Mouse (Mus musculus) liver, embryonic 11.5 days (tissue): ENCODE measurements around the gene Tmem238. TPM values are rescaled to one million over a fixed set of nuclear protein-coding genes. Genes with fewer than 3 reads are reported as not detected.
"Not testable (repeated sequence)": the region's sequence is repeated elsewhere in the genome, so short reads cannot be mapped to it uniquely, and the experiment has no call there.

ENCODE experiments used
- ATAC-seq: fragments of 200-750 bp; cut with Nextera tagmentation; replicated peaks from 2 replicates; pipeline ENCODE4 v1.8.0; 2017; ENCODE audit warnings: moderate number of reproducible peaks, mild to moderate bottlenecking, moderate TSS enrichment, moderate library complexity; ENCODE audit not compliant: low FRiP score
- DNase-seq: peaks from one replicate; pipeline ENCODE4 v3.0.0-alpha.2; 2017; ENCODE audit warnings: low spot score
- H3K27ac ChIP-seq: fragments of 300-500 bp; sonication (generic); 2 replicates; pipeline ENCODE4 v1.5.1; 2014; ENCODE audit warnings: mild to moderate bottlenecking, low read depth, low read length, control low read depth
- H3K27me3 ChIP-seq: fragments of 300-500 bp; sonication (generic); replicated peaks from 2 replicates; pipeline ENCODE4 v1.6.1; 2014; ENCODE audit warnings: low read length, mixed read lengths; ENCODE audit not compliant: control insufficient read depth, insufficient read depth
- H3K36me3 ChIP-seq: fragments of 300-500 bp; sonication (generic); 2 replicates; pipeline ENCODE4 v1.6.1; 2014; ENCODE audit warnings: mild to moderate bottlenecking, low read length, moderate library complexity, mixed read lengths; ENCODE audit not compliant: control insufficient read depth, insufficient read depth
- H3K4me1 ChIP-seq: fragments of 300-500 bp; sonication (generic); replicated peaks from 2 replicates; pipeline ENCODE4 v1.6.1; 2014; ENCODE audit warnings: low read length, mixed read lengths; ENCODE audit not compliant: control insufficient read depth, insufficient read depth
- H3K4me2 ChIP-seq: fragments of 300-500 bp; sonication (generic); 2 replicates; pipeline ENCODE4 v1.6.1; 2014; ENCODE audit warnings: mild to moderate bottlenecking, control low read depth, moderate library complexity
- H3K4me3 ChIP-seq: fragments of 300-500 bp; sonication (generic); 2 replicates; pipeline ENCODE4 v1.5.1; 2014; ENCODE audit warnings: low read depth, low read length, control low read depth
- H3K9ac ChIP-seq: fragments of 300-500 bp; sonication (generic); 2 replicates; pipeline ENCODE4 v1.6.1; 2014; ENCODE audit warnings: low read depth, low read length, control low read depth
- H3K9me3 ChIP-seq: fragments of 300-500 bp; sonication (generic); 2 replicates; pipeline ENCODE4 v1.6.1; 2016; ENCODE audit warnings: low read length, inconsistent platforms, mixed read lengths; ENCODE audit not compliant: control insufficient read depth
- WGBS: fragments of 180-500 bp; shearing (Covaris S2); extraction: QIAGEN DNeasy Blood & Tissue Kit; methylation state at CpG from one replicate; pipeline ENCODE4 v1.1.7; 2014; 5-methylcytosine and 5-hydroxymethylcytosine counted together
- polyA plus RNA-seq: library from polyadenylated mRNA; unstranded; fragments of >200 nt; fragmentation: Nextera tagmentation; extraction: Ambion mirVana; gene quantifications from 2 replicates; pipeline ENCODE4 v1.2.1, GENCODE M21; 2014

Tmem238 gene
- polyA plus RNA-seq, 1 experiment from 2014 or later = 12.4 TPM

DNA sequence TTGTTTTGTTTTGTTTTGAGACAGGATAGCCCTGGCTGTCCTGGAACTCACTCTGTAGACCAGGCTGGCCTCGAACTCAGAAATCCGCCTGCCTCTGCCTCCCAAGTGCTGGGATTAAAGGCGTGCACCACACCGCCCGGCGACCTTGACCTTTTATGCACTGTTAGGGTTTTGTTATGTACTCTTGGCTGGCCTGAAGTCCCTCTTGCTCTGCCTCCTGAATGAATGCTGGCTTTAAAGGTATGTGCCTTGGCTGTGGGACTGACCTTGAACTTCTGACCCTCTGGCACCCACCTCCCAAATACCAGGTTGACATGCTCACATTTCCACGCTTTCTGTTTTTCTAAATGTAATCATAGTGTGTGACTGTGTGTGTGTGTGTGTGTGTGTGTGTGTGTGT, 31.5 kb upstream of the Tmem238 start:
- H3K9me3 ChIP-seq, DNase-seq, H3K4me1 ChIP-seq, H3K27ac ChIP-seq, H3K4me3 ChIP-seq, H3K27me3 ChIP-seq, H3K9ac ChIP-seq, ATAC-seq, H3K36me3 ChIP-seq, H3K4me2 ChIP-seq: not testable (repeated sequence)
- 77% methylated on average over 7 of the region's 7 CpGs for WGBS

DNA sequence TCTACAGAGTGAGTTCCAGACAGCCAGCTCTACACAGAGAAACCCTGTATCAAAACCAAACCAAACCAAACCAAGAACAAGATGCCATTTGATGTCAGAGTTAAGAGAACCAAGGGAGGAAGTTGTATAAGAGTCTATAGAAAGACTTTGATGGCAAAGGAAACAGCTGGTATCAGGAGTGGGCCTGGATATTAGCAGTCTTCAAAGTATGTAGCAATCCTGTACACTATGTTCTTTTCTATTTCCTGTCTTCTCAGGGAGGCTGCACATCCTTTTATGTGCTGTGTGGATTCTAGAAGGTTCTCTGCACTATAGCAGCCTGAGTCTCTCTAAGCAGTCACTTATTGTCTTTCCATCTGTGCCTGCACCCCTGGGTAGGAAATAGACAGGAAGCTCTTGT, 27.1 kb upstream of the Tmem238 start:
- H3K9me3 ChIP-seq = no peaks in the 10 kb centered on the region
- ATAC-seq = no peak
- no peaks in the 10 kb centered on the region for H3K27me3 ChIP-seq
- H3K4me2 ChIP-seq = no peak overlapping the region
- no peak overlapping the region for H3K4me3 ChIP-seq
- no peak overlapping the region for H3K9ac ChIP-seq
- 0 out of 2 replicates have a peak, but pooled peaks cover 4% of the 10 kb centered on the region for H3K4me1 ChIP-seq
- H3K36me3 ChIP-seq = no peaks in the 10 kb centered on the region
- DNase-seq = no peak
- no peak overlapping the region for H3K27ac ChIP-seq

DNA sequence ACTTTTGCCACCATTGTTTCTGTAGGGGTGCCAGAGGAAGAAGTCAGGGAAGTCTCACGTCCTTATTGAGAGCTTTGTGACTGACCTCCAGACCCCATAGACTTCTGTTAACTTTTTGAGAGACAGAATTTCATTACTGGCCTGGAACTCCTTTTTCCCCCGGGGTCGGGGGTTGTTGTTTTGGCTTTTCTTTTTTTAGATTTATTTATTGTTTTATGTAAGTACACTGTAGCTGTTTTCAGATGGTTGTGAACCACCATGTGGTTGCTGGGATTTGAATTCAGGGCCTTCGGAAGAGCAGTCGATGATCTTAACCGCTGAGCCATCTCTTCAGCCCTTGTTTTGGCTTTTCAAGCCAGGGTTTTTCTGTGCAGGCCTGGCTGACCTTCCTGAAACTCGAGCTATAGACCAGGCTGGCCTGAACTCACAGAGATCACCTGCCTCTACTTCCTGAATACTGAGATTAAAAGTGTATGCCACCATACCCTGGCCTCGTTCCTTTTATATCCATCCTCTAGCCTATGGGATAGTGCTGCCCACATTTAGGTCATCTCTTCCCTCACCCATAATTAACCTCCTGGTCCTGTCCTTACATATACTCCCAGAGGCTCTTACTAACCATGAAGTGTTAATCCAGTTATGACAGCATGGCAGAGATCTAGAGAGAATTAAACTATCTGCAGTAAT, 23.8 kb upstream of the Tmem238 start:
- H3K36me3 ChIP-seq = peaks cover 19% of the 10 kb centered on the region
- peak overlapping the region; percentile 75 for H3K4me2 ChIP-seq
- no peaks in the 10 kb centered on the region for H3K27me3 ChIP-seq
- ATAC-seq (no peak), DNase-seq (no peak)
- 18% methylated on average over 8 of the region's 8 CpGs for WGBS
- H3K27ac ChIP-seq = peak overlapping the region; percentile 77
- H3K9ac ChIP-seq = peak overlapping the region; percentile 70
- no peaks in the 10 kb centered on the region for H3K9me3 ChIP-seq
- peak overlapping the region; percentile 59 for H3K4me3 ChIP-seq
- H3K4me1 ChIP-seq = peaks cover 28% of the 10 kb centered on the region

DNA sequence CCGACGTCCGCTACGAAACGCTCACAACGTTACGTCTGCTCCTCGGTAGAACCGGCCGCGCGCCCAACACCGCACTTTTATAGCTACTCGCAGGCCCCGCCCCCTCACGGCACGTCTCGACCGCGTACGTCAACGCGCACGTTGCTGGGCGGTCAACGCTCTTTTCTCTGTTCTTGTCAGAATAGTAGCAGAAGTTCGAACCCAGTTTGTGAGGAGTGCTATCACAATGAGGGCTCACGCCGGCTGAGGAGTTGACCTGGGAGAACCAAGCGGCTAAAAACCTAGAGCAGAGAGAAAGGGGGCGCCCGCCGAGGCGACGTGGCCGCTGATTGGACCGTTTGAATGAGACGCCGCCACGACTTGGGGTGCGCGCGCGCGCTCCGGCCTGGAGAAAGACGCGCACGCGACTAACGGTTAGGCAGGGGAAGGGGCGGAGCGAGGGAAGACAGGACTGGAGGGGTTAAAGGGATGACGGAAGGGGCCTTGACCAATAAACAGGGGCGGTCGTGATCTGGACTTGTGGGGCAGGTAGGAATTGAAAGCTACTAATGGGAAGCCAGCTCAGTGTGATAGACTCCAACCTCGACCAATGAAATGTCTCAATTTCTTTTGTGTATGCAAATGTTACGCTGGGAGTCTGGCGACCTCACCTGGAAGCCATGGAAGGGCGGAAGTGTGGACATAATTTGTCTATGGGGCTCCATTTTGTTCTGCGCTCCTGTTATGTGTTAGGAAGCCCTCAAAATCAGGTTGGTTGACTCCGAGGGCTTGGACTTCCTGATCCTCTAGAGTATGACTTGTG, 23.0 kb upstream of the Tmem238 start, which contains the start of gene Ube2s:
Gene Ube2s, minus strand, starts transcription at position 288 of the 802 bp plus-strand sequence.
- under 1% methylated on average over 62 of the region's 62 CpGs for WGBS
- H3K9ac ChIP-seq = peak within 1 kb of the TSS; percentile 99

DNA sequence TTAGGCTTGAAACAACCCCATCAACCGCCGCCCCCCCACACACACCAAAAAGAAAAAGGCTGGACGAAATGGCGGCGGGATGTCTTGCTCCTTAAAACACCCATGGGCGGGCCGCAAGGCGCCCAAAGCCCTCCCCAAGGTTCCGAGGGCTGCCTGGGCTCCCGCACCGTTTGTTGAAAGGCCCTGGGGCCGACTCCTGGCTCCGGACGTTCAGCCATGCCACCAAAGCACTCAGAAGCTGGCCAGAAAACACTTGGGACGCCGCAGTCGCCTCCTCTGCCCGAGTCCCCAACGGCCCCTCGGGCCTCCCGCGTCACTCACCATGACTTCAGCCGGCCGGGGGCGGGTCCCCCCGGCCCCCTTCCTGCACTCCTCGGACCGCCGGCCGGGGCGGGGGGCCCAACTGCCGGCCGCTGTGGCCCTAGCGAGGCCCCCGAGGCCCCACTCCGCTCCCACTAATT, 22.4 kb upstream of the Tmem238 start:
- peak overlapping the region; percentile 90 for H3K27ac ChIP-seq
- ATAC-seq (no peak), DNase-seq (no peak)
- H3K27me3 ChIP-seq = no peaks in the 10 kb centered on the region
- H3K36me3 ChIP-seq = peaks cover 27% of the 10 kb centered on the region
- peaks cover 28% of the 10 kb centered on the region for H3K4me1 ChIP-seq
- under 1% methylated on average over 26 of the region's 36 CpGs for WGBS
- H3K4me2 ChIP-seq = peak overlapping the region; percentile 93
- H3K9ac ChIP-seq = peak overlapping the region; percentile 99
- H3K9me3 ChIP-seq = no peaks in the 10 kb centered on the region
- H3K4me3 ChIP-seq = peak overlapping the region; percentile 100

More for the DNA sequence above, 23.0 kb upstream of the Tmem238 start, which contains the start of gene Ube2s:
- Histone ChIP-seq H3K9me3 (no peaks in the 10 kb centered on the region), H3K27ac (peak within 1 kb of the TSS; percentile 90), H3K27me3 (no peaks in the 10 kb centered on the region), H3K36me3 (peaks cover 22% of the 10 kb centered on the region), H3K4me2 (peak within 1 kb of the TSS; percentile 93), H3K4me3 (peak within 1 kb of the TSS; percentile 100), H3K4me1 (peaks cover 28% of the 10 kb centered on the region)
- peak; percentile 99 for ATAC-seq
- DNase-seq = peak; percentile 99

DNA sequence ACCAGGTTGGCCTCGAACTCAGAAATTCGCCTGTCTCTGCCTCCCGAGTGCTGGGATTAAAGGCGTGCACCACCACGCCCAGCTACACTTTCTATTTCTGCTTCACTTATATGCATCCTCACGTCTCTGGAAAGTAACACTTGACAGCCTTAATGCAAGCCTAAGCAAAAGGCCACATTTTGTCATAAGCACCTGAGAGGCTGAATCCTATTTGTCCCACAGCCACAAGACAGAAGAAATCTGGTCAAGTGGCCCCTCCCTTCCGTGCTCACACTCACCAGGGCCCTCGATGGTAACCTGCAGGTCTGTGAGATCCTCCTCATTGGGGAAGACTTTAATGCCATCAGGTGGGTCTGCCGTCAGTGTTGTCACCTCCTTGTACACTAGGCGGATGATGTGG, 21.7 kb upstream of the Tmem238 start:
- DNase-seq, H3K9me3 ChIP-seq, ATAC-seq, H3K27me3 ChIP-seq: not testable (repeated sequence)
- Histone ChIP-seq H3K4me2 (peak overlapping the region; percentile 93), H3K9ac (peak overlapping the region; percentile 99), H3K36me3 (peaks cover 33% of the 10 kb centered on the region), H3K4me3 (peak overlapping the region; percentile 100), H3K27ac (peak overlapping the region; percentile 90; the same call in 1 of the 2 replicates), H3K4me1 (peaks cover 28% of the 10 kb centered on the region)
- 31% methylated on average over 10 of the region's 10 CpGs for WGBS

DNA sequence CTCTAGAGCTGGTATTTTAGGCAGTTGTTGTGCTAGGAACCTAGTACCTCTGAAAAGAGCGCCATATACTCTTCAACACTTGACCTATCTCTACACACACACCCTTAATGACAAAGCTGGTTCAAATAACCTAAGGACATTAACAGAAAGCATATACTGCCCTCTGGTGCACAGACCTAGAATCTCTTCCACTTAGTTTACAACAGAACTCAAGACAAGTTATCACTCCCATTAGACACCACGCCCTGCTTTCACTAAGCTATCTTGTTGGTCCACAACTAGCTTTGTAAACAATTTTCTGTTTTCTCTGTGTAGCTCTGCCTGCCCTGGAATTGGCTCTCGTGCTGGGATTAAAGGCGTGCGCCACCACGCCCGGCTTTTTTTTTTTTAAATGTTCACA, 17.3 kb upstream of the Tmem238 start:
- H3K36me3 ChIP-seq = peaks cover 39% of the 10 kb centered on the region
- peak overlapping the region; percentile 74 for H3K27ac ChIP-seq
- peak; percentile 83 for ATAC-seq
- H3K9me3 ChIP-seq = no peaks in the 10 kb centered on the region
- H3K9ac ChIP-seq = no peak overlapping the region
- 69% methylated on average over 7 of the region's 7 CpGs for WGBS
- DNase-seq = no peak
- H3K4me2 ChIP-seq = peak overlapping the region; percentile 5; the same call in 1 of the 2 replicates
- H3K4me1 ChIP-seq = peaks cover 25% of the 10 kb centered on the region
- H3K27me3 ChIP-seq = no peaks in the 10 kb centered on the region
- no peak overlapping the region for H3K4me3 ChIP-seq

DNA sequence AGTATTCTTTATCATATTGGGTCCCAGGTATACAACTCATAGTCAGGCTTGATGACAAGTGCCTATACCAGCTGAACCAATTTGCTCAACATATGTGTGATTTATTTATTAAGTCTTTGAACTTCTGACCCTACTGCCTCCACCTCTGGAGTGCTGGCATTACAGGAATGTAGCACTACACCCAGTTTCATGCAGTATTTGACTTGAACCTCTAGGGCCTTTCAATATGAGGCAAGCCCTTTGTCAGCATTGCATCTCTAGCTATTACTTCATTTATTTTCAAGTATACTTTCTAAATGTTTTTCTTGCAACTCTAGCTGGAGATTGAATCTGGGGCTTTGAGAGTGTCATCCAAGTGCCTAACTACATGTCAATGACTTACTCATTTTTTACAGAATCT, 12.8 kb upstream of the Tmem238 start:
- DNase-seq (no peak), ATAC-seq (no peak)
- no peaks in the 10 kb centered on the region for H3K9me3 ChIP-seq
- peaks cover 16% of the 10 kb centered on the region for H3K36me3 ChIP-seq
- no peak overlapping the region for H3K4me2 ChIP-seq
- H3K9ac ChIP-seq = no peak overlapping the region
- H3K4me3 ChIP-seq = no peak overlapping the region
- no peak overlapping the region for H3K27ac ChIP-seq
- H3K27me3 ChIP-seq = no peaks in the 10 kb centered on the region
- H3K4me1 ChIP-seq = no peaks in the 10 kb centered on the region
